Mouse (Mus musculus) small intestine, adult 2 months (tissue): ENCODE results near the gene Ice2.

Experiments
- CTCF ChIP-seq: fragments of 200-500 bp; IDR thresholded peaks from 2 replicates; pipeline ENCODE4 v1.5.1; 2012; ENCODE audit warnings: low read depth, mild to moderate bottlenecking, control low read depth, inconsistent platforms, low read length, moderate library complexity, mixed read lengths; ENCODE audit not compliant: insufficient replicate concordance, insufficient read length; ENCODE audit errors: extremely low read depth
- POLR2A ChIP-seq: fragments of 200-500 bp; IDR thresholded peaks from 2 replicates; pipeline ENCODE4 v1.6.1; 2012; ENCODE audit warnings: low read depth, mild to moderate bottlenecking, control low read depth, inconsistent platforms, low read length, moderate library complexity

DNA sequence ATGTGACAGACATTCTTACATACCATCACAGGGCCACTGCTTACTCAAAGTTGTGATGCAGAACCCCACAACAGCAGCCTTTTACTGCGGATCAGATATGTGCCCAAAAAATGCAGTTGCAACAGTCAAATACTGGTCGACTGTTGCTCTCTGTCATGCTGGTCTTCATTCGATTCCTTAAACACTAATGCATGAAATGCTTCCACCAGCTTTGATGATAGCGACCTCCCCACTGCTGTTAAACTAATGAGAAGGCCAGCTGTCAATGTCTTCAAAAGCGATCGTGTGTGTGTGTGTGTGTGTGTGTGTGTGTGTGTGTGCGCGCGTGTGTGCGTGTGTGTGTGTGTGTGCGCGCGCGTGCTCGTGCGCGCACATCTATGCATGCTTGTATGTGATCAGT is 13.2 kb upstream of the Ice2 start:
- TF ChIP-seq POLR2A: no peak
- no peak for TF ChIP-seq CTCF
